Mouse (Mus musculus): ENCODE measurements around the gene Prmt8. TPM values are rescaled to one million over a fixed set of nuclear protein-coding genes. Genes with fewer than 3 reads are reported as not detected.

The Prmt8 gene
- total RNA-seq, 2 experiments from 2014 or later = 87.4 to 98.2 TPM

- H3K27ac ChIP-seq = no peak overlapping the region
- intact Hi-C loops (cut with DNase I) = no loop called here
Measured at GRCm38 (mm10) chr6:127684981-127685380, 84.3 kb downstream of the Prmt8 start.

GRCm38 (mm10) chr6:127683561-127683960 lies 85.7 kb downstream of the Prmt8 start:
- Histone ChIP-seq H3K4me3 (no peak overlapping the region), H3K27ac (no peak overlapping the region)
- no peak for DNase-seq (ENCODE audit: extremely low spot score in 1 of 2, low spot score in 2 of 2)
- intact Hi-C loops (cut with DNase I) = no loop called here
- no peak for TF ChIP-seq CTCF (IDR thresholded peaks at IDR 0.05)

More at GRCm38 (mm10) chr6:127684981-127685380, 84.3 kb downstream of the Prmt8 start:
- no peak overlapping the region for H3K4me3 ChIP-seq
- DNase-seq (ENCODE audit: extremely low spot score in 1 of 2, low spot score in 2 of 2) = no peak
- TF ChIP-seq CTCF (IDR thresholded peaks at IDR 0.05) = no peak

- intact Hi-C loops (cut with DNase I) = no loop called here
- Histone ChIP-seq H3K4me3 (no peak overlapping the region), H3K27ac (no peak overlapping the region)
- no peak for TF ChIP-seq CTCF (IDR thresholded peaks at IDR 0.05)
- no peak for DNase-seq (ENCODE audit: extremely low spot score in 1 of 2, low spot score in 2 of 2)
Measured at GRCm38 (mm10) chr6:127680784-127681183, 88.5 kb downstream of the Prmt8 start.

GRCm38 (mm10) chr6:127678998-127679397 lies 90.3 kb downstream of the Prmt8 start:
- intact Hi-C loops (cut with DNase I) = no loop called here
- DNase-seq (ENCODE audit: extremely low spot score in 1 of 2, low spot score in 2 of 2) = no peak
- no peak overlapping the region for H3K4me3 ChIP-seq
- H3K27ac ChIP-seq = peak overlapping the region; percentile 11; the same call in 1 of the 2 replicates
- no peak for TF ChIP-seq CTCF (IDR thresholded peaks at IDR 0.05)

GRCm38 (mm10) chr6:127678320-127678719 lies 91.0 kb downstream of the Prmt8 start:
- Histone ChIP-seq H3K27ac (peak overlapping the region; percentile 34; the same call in 1 of the 2 replicates), H3K4me3 (no peak overlapping the region)
- intact Hi-C loops (cut with DNase I) = no loop called here
- no peak for DNase-seq (ENCODE audit: extremely low spot score in 1 of 2, low spot score in 2 of 2)
- TF ChIP-seq CTCF (IDR thresholded peaks at IDR 0.05) = no peak

GRCm38 (mm10) chr6:127676866-127677265 lies 92.4 kb downstream of the Prmt8 start:
- intact Hi-C loops (cut with DNase I) = no loop called here
- TF ChIP-seq CTCF (IDR thresholded peaks at IDR 0.05) = no peak
- H3K27ac ChIP-seq = no peak overlapping the region
- no peak overlapping the region for H3K4me3 ChIP-seq
- no peak for DNase-seq (ENCODE audit: extremely low spot score in 1 of 2, low spot score in 2 of 2)

GRCm38 (mm10) chr6:127672071-127672470 lies 97.2 kb downstream of the Prmt8 start:
- Histone ChIP-seq H3K27ac (no peak overlapping the region), H3K4me3 (no peak overlapping the region)
- intact Hi-C loops (cut with DNase I) = loop anchor here (1.0 kb wide), 1 partner anchor 23 kb away; no protein-coding TSS in a partner anchor
- TF ChIP-seq CTCF (IDR thresholded peaks at IDR 0.05) = no peak
- no peak for DNase-seq (ENCODE audit: extremely low spot score in 1 of 2, low spot score in 2 of 2)

GRCm38 (mm10) chr6:127670031-127670430 lies 99.2 kb downstream of the Prmt8 start:
- H3K27ac ChIP-seq = no peak overlapping the region
- intact Hi-C loops (cut with DNase I) = no loop called here
- no peak overlapping the region for H3K4me3 ChIP-seq
- peak; percentile 1; the same call in 1 of the 2 replicates for TF ChIP-seq CTCF (IDR thresholded peaks at IDR 0.05)
- DNase-seq (ENCODE audit: extremely low spot score in 1 of 2, low spot score in 2 of 2) = no peak

GRCm38 (mm10) chr6:127669313-127669712 lies 100.0 kb downstream of the Prmt8 start:
- TF ChIP-seq CTCF (IDR thresholded peaks at IDR 0.05) = no peak
- intact Hi-C loops (cut with DNase I) = no loop called here
- Histone ChIP-seq H3K27ac (no peak overlapping the region), H3K4me3 (no peak overlapping the region)
- no peak for DNase-seq (ENCODE audit: extremely low spot score in 1 of 2, low spot score in 2 of 2)

GRCm38 (mm10) chr6:127663263-127663662 lies 106.0 kb downstream of the Prmt8 start:
- peak; percentile 32 to 51 for DNase-seq (ENCODE audit: extremely low spot score in 1 of 2, low spot score in 2 of 2)

GRCm38 (mm10) chr6:127661717-127662292 lies 107.5 kb downstream of the Prmt8 start:
- intact Hi-C loops (cut with DNase I) = loop anchor here (2.0 to 5.0 kb wide), 2 partner anchors 241 to 265 kb away; no protein-coding TSS in a partner anchor
- no peak for DNase-seq (ENCODE audit: extremely low spot score in 1 of 2, low spot score in 2 of 2)
- Histone ChIP-seq H3K4me3 (no peak overlapping the region), H3K27ac (peak overlapping the region; percentile 84)
- no peak for TF ChIP-seq CTCF (IDR thresholded peaks at IDR 0.05)

More at GRCm38 (mm10) chr6:127663263-127663662, 106.0 kb downstream of the Prmt8 start:
- TF ChIP-seq CTCF (IDR thresholded peaks at IDR 0.05) = no peak
- Histone ChIP-seq H3K27ac (peak overlapping the region; percentile 82), H3K4me3 (no peak overlapping the region)
- intact Hi-C loops (cut with DNase I) = loop anchor here (1.0 to 5.0 kb wide), 3 partner anchors 103 to 264 kb away; no protein-coding TSS in a partner anchor

GRCm38 (mm10) chr6:127659966-127660365 lies 109.3 kb downstream of the Prmt8 start:
- no peak overlapping the region for H3K27ac ChIP-seq
- DNase-seq (ENCODE audit: extremely low spot score in 1 of 2, low spot score in 2 of 2) = no peak
- no peak overlapping the region for H3K4me3 ChIP-seq
- intact Hi-C loops (cut with DNase I) = loop anchor here (2.0 to 5.0 kb wide), 2 partner anchors 243 to 267 kb away; no protein-coding TSS in a partner anchor
- TF ChIP-seq CTCF (IDR thresholded peaks at IDR 0.05) = no peak

GRCm38 (mm10) chr6:127659472-127659871 lies 109.8 kb downstream of the Prmt8 start:
- no peak for DNase-seq (ENCODE audit: extremely low spot score in 1 of 2, low spot score in 2 of 2)
- no peak for TF ChIP-seq CTCF (IDR thresholded peaks at IDR 0.05)
- H3K4me3 ChIP-seq = no peak overlapping the region
- H3K27ac ChIP-seq = no peak overlapping the region
- intact Hi-C loops (cut with DNase I) = no loop called here
